Mouse (Mus musculus) left cerebral cortex, adult 8-10 months (tissue): ENCODE data around the gene Shank3. TPM values are rescaled to one million over a fixed set of nuclear protein-coding genes. Genes with fewer than 3 reads are reported as not detected.

Experiments used
- DNase-seq, 2 experiments: peaks; one replicate each; pipeline ENCODE4 v3.0.0; 2022; ENCODE audit warnings: low spot score in 2 of 2
- total RNA-seq, 4 experiments: library from RNA; stranded (reverse); gene quantifications; 2 replicates each; pipeline ENCODE4 v1.2.4; 2022

Shank3 gene
- total RNA-seq, 4 experiments from 2014 or later: 192 to 223 (median 197) TPM

- DNase-seq: no peak
Measured at GRCm38 (mm10) chr15:89555591-89555990, 56.2 kb downstream of the Shank3 start.

DNA sequence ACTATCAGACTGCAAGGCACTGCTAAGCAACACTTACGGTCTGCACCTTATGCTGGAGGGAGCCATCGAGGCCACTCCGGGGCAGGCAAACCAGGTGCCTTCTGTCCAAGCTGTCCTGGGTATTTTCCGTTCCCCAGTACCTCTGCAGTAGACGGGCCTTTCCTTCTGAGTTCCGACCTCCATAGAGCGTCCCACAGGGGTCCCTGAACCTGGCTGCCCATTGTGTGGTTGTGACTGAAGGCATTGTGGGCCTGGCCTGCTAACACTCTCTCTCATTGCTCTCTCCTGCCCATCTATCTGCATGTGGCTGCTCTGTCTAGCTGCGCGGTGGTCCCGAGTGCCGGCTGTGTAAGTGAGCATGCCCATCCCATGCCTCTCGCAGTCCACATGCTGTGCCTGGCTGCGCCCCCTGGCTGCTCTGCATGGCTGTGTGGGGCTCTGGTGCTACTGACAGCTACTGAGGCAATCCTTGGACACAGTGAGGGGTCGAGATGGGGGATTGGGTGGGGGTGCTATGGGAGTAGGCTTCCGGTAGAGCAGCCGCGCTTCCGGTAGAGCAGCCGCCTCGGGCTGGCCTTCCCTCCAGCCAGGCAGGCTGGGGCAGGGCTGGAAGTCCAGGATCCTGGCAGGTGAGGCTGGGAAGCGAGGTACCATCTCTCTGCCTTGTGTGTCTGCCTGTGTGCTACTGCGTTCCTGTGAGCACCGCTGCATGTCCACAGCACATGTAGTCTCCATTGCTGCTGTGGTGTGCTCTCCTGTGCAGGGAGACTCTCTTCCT lies 57.2 kb downstream of the Shank3 start:
- DNase-seq: no peak

GRCm38 (mm10) chr15:89557179-89557995 lies 58.0 kb downstream of the Shank3 start:
- no peak for DNase-seq

GRCm38 (mm10) chr15:89557996-89558390 lies 58.6 kb downstream of the Shank3 start:
- DNase-seq: no peak

DNA sequence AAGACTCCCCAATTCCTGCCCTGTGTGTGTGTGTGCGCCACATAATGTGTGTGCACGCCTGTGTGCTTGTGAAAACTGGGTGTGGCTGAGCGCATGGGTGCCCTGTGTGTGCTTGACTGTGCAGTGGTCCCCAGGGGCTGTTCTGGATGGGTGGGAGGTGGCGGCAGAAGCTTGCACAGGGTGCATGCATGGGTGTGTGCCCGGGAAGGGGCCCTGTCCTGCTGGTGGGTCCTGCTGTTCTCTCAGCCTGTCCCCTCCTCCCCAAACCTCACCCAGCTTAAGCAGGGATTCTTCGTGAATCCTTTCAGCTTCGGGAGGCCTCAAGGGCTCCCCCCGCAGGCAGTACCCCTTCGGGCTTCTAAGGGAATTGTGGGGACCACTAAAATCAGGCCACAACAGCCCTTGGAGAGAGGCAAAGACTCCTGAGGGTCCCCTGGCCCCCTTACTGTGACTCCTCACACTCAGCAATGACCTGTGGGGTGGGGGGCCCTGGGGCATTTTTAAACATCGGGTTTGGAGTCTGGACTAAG lies 59.8 kb downstream of the Shank3 start:
- no peak for DNase-seq

DNA sequence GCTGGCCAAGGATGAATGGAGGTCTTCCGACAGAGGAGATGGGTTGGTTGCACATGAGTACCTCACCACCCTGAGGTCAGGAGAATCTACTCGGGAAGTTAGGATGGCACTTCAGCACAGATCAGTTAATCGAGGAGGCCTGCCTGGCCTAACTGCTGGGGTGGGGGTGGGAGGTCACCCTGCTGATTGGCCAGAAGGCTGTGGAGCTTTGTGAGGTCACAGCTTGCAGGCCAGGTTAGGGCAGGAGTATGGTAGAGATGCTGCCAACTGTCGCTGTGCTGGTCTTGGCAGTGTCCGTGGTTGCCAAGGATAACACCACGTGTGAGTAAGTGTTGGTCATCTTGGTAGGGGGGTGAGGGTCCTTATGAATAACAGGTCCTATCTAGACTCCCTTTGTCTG lies 68.7 kb downstream of the Shank3 start, which contains the start of gene Acr:
Acr (plus strand) TSS at position 213 of the 400 bp plus-strand sequence.
- DNase-seq: no peak

DNA sequence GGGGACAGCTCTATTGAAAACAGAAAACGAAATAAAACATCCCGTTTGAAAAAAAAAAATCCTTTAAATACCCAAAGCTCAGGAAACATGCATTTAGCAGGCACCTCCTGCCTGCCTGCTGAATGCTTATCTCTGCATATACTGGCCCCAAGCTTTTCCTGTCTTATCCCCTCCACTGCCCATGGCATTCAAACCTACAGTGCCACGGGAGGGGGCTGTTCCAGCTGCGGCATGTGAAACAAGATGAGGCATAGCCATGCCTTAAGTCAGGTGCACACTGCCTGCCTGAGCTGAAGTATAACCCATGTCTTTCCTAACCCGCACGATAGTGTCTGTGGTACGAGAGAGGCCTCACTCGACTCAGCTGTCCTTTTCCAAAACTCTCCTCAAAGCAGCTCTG lies 72.7 kb downstream of the Shank3 start:
- no peak for DNase-seq

DNA sequence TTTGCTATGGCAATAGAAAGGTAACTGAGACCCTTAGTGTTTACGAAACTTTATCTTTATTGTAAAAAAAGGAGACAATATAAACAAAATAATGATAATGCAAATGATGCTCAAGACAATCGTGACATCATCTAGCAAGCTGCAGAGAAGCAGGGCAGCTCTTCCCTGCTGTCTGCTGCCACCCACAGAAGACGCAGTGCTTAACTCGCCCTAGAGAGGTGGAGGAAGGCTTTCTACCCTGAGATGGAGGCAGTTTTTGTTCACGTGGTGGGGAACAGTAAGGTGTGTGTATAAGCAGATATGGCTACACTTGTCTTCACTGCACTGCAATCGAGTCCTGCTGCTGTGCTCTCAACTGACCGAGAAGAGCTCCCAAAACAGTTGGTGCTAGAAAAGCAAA lies 83.1 kb downstream of the Shank3 start:
- no peak for DNase-seq

- DNase-seq: no peak
Measured at GRCm38 (mm10) chr15:89585101-89585500, 85.7 kb downstream of the Shank3 start.

- no peak for DNase-seq
Measured at GRCm38 (mm10) chr15:89585631-89586030, 86.2 kb downstream of the Shank3 start.

GRCm38 (mm10) chr15:89589146-89589545 lies 89.7 kb downstream of the Shank3 start:
- no peak for DNase-seq

GRCm38 (mm10) chr15:89591317-89591716 lies 91.9 kb downstream of the Shank3 start:
- peak in 1 of 2 experiments; percentile 25 for DNase-seq

DNA sequence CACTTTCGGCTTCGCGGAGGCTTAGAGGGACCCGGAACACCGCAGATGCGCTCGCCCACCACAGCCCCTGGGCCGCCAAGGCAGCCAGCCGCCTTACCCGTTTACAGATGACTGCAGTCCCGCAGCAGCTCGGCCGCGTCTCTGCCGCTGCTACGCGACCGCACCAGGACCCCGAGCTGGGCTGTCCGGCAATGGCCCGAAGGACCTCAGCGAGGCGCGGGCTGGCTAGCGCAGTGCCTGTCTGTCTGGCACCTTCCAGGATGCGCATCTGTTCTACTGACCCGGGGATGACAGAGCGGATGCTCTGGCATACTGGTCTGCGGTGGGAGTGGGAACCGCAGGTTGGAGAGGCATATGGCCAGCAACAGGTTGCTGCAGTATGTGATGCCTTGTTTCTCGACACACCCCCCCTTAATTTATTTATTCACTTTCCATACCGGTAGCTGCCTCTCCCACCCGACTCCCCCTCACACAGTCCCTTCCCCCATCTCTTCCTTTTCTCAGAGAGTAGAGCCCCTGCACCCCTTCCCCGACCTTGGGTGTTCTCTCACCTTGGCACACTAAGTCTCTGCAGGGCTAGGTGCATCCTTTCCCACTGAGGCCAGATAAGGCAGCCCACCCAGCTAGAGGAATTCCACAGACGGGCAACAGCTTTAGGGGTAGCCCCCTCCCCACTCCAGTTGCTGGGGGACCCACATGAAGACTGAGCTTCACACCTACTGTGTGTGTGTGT lies 92.5 kb downstream of the Shank3 start, which contains the start of gene Rabl2:
Rabl2 (minus strand) TSS at position 201 of the 733 bp plus-strand sequence.
- peak; percentile 64 to 84 for DNase-seq

DNA sequence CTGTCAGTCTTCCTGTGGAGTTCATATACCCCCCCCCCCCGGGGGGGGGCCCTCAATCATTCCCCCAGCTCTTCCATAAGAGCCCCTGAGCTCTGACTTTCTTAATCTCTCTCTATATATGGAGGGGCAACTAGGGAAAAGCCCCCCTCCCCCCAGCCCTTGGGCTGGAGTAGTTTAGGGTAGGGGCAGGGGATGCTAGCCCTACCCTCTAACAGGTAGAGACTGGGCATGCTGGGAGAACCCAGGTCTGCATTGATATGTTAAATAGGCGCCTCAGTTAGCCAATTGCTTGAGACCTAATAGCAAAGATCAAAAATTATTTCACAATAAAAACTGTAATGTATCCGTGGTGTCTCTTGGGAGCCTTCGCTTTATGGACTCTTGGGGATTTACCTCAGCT lies 93.1 kb downstream of the Shank3 start:
- no peak for DNase-seq

DNA sequence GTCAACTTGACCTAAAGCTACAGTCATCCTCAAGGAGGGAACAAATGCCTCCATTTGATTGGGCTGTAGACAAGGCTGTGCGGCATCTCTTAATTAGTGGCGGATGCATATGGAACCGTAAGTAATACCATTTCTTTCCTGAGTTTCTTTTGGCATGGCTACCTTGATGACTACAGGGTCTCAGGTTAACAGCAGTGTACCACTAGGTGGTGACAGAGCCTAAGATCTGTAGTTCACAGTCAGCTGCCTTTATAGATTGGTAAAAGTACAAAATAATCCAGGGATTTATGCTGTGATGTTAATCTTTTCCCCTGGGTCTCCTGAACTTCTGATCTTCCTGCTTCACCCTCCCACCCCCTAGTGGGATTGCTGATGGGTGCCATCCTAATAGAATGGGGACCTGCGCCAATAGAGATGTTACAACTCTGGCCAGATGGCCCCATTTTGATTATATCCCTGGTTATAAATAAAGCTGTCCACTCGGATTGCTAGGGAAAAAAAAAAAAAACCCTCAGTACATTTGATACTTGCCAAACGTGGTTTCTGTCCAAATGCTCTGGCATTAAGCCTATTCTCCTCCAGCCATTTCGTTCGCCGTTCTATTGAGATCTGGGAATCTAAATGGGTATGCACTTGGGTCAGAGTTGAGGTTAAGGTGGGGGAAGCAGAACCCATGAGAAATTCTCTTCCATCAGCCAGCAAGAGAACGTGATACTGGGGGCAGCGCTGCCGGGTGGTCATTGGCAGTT lies 106.6 kb downstream of the Shank3 start:
- no peak for DNase-seq

DNA sequence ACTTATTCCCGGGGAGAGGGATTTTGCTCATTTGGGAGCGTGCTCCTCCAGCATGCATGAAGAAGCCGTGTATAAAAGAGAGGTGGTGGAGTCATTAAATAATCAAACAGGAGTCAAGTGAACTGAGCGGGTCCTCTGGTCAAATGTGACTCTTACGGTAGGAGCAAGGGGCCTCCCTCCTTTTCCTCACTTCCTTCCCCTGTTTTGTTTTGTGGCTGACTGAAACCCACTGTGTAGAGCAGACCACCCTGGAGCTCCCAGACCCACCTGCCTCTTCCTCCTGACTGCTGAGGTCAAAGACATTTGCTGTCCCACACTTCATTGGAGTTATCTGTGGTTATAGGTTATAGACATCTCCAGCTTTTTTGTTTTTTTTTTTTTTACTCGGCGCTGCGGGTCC lies 108.1 kb downstream of the Shank3 start:
- no peak for DNase-seq

GRCm38 (mm10) chr15:89607888-89608287 lies 108.5 kb downstream of the Shank3 start:
- no peak for DNase-seq
